Mouse (Mus musculus) small intestine, adult 2 months (tissue): ENCODE results near the gene Mdh2. TPM values are rescaled to one million over a fixed set of nuclear protein-coding genes. Genes with fewer than 3 reads are reported as not detected.
A peak's percentile ranks its signal among the peaks of the same experiment; 100 is the strongest.

Experiments used
- H3K27ac ChIP-seq: fragments of 200-500 bp; 2 replicates; pipeline ENCODE4 v1.5.1; 2012; ENCODE audit warnings: low read depth, low read length, control low read depth, inconsistent platforms; ENCODE audit not compliant: insufficient read depth
- H3K27me3 ChIP-seq: fragments of 200-500 bp; 2 replicates; pipeline ENCODE4 v1.6.1; 2012; ENCODE audit warnings: mild to moderate bottlenecking, moderate library complexity, low read length, inconsistent platforms; ENCODE audit not compliant: control insufficient read depth, insufficient read depth
- H3K36me3 ChIP-seq: fragments of 200-500 bp; 2 replicates; pipeline ENCODE4 v1.6.1; 2012; ENCODE audit warnings: mild to moderate bottlenecking, low read length, control low read depth, inconsistent platforms; ENCODE audit not compliant: control insufficient read depth, insufficient read depth
- H3K4me1 ChIP-seq: fragments of 200-500 bp; 2 replicates; pipeline ENCODE4 v1.6.1; 2012; ENCODE audit warnings: low read length, inconsistent platforms, mixed read lengths; ENCODE audit not compliant: control insufficient read depth, insufficient read depth, insufficient read length
- H3K4me3 ChIP-seq: fragments of 200-500 bp; 2 replicates; pipeline ENCODE4 v1.5.1; 2012; ENCODE audit warnings: low read depth, mild to moderate bottlenecking, control low read depth, inconsistent platforms, low read length, moderate library complexity
- CTCF ChIP-seq: fragments of 200-500 bp; IDR thresholded peaks from 2 replicates; pipeline ENCODE4 v1.5.1; 2012; ENCODE audit warnings: low read depth, mild to moderate bottlenecking, control low read depth, inconsistent platforms, low read length, moderate library complexity, mixed read lengths; ENCODE audit not compliant: insufficient replicate concordance, insufficient read length; ENCODE audit errors: extremely low read depth
- POLR2A ChIP-seq: fragments of 200-500 bp; IDR thresholded peaks from 2 replicates; pipeline ENCODE4 v1.6.1; 2012; ENCODE audit warnings: low read depth, mild to moderate bottlenecking, control low read depth, inconsistent platforms, low read length, moderate library complexity
- WGBS: fragments of 180-500 bp; shearing (Covaris S2); methylation state at CpG from one replicate; pipeline ENCODE4 v1.1.7; 2018; 5-methylcytosine and 5-hydroxymethylcytosine counted together
- polyA plus RNA-seq: library from polyadenylated mRNA; depleted of rRNA; stranded (reverse); fragments of >200 nt; gene quantifications from 2 replicates; pipeline ENCODE4 v1.2.3, GENCODE M21; 2012

The Mdh2 gene
- polyA plus RNA-seq, 1 experiment, result 2,398 TPM

- no peak for TF ChIP-seq CTCF
- TF ChIP-seq POLR2A, result no peak; the same call in none of the 2 replicates
- H3K4me3 ChIP-seq, result peak within 1 kb of the TSS; percentile 69
- peaks cover 15% of the 10 kb centered on the region; the same call in 1 of the 2 replicates for H3K4me1 ChIP-seq
- peak within 1 kb of the TSS; percentile 89 for H3K27ac ChIP-seq
- WGBS, result under 1% methylated on average over 60 of the region's 60 CpGs
- no peaks in the 10 kb centered on the region for H3K27me3 ChIP-seq
- H3K36me3 ChIP-seq, result peaks cover 23% of the 10 kb centered on the region
Measured at GRCm38 (mm10) chr5:135743741-135744609, 34.3 kb upstream of the Mdh2 start, which contains the start of gene Tmem120a. TSS of gene Tmem120a (minus strand) at chr5:135744448.

DNA sequence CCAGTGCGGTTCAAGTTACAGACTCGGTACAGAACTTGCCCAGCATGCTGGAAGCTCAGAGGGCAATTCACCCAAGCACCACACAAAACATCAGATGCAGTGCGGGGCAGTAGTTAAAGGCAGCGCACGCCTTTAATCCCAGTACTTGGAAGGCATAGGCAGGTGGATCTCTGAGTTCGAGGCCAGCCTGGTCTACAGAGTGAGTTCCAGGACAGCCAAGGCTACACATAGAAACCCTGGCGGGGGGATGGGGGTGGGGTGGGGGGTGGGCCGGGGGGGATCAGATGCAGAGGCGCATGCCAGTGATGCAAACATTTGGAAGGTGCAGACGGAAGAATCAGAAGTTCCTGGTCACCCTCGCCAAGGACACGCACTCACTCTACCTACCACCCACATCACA lies 33.5 kb upstream of the Mdh2 start:
- no peak for TF ChIP-seq CTCF
- no peak for TF ChIP-seq POLR2A
- H3K27ac ChIP-seq, result peak overlapping the region; percentile 57
- H3K4me1 ChIP-seq, result peaks cover 15% of the 10 kb centered on the region; the same call in 1 of the 2 replicates
- H3K4me3 ChIP-seq, result peak overlapping the region; percentile 69
- no peaks in the 10 kb centered on the region for H3K27me3 ChIP-seq
- 30% methylated on average over 12 of the region's 12 CpGs for WGBS
- peaks cover 19% of the 10 kb centered on the region for H3K36me3 ChIP-seq

DNA sequence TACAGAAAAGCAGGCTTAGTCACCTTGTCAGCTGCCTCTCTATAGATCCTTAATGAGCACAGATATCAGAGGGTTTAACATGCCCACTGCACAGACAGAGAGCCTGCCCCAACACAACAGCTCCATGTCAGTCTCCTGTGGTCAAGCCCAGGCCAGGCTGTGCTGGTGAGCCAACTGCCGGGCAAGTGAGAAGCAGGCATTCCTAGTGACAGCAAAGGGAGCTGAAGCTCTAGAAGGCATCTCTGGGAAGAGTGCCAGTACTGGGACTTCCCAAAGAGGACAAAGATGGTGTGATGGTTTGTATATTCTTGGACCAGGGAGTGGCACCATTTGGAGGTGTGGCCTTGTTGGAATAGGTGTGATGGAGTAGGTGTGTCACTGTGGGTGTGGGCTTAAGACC lies 27.2 kb upstream of the Mdh2 start:
- WGBS, result 73% methylated on average over 1 of the region's 1 CpGs
- TF ChIP-seq CTCF (no peak), POLR2A (no peak)
- H3K4me3 ChIP-seq, result no peak overlapping the region
- no peaks in the 10 kb centered on the region; the same call in 1 of the 2 replicates for H3K4me1 ChIP-seq
- H3K27ac ChIP-seq, result no peak overlapping the region
- no peaks in the 10 kb centered on the region for H3K36me3 ChIP-seq
- no peaks in the 10 kb centered on the region for H3K27me3 ChIP-seq

DNA sequence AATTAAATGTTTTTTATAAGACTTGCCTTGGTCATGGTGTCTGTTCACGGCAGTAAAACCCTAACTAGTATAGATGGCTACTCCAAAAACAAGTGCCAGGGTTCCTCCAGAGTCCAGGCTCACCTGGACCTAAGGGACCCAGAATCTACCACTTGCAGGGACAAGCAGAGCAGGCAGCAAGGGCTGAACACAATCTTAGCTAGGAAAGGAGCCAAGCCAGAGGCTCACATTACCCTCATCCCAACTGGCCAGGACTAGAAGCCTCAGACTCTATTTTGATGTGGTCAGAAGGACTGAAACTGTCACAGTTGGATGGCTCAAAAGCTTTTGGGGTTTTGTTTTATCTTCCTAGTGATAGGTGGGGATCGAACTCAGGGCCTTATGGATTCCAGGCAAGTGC lies 26.7 kb upstream of the Mdh2 start:
- TF ChIP-seq CTCF (no peak), POLR2A (no peak)
- H3K36me3 ChIP-seq, result no peaks in the 10 kb centered on the region
- no peaks in the 10 kb centered on the region; the same call in 1 of the 2 replicates for H3K4me1 ChIP-seq
- no peak overlapping the region for H3K27ac ChIP-seq
- WGBS, result 74% methylated on average over 2 of the region's 2 CpGs
- H3K27me3 ChIP-seq, result no peaks in the 10 kb centered on the region
- no peak overlapping the region for H3K4me3 ChIP-seq

GRCm38 (mm10) chr5:135761881-135762280 lies 16.4 kb upstream of the Mdh2 start:
- no peak for TF ChIP-seq CTCF
- TF ChIP-seq POLR2A, result no peak
- 49% methylated on average over 3 of the region's 3 CpGs for WGBS
- H3K4me3 ChIP-seq, result no peak overlapping the region
- no peak overlapping the region for H3K27ac ChIP-seq
- peaks cover 6% of the 10 kb centered on the region; the same call in 1 of the 2 replicates for H3K4me1 ChIP-seq
- no peaks in the 10 kb centered on the region for H3K36me3 ChIP-seq
- H3K27me3 ChIP-seq, result no peaks in the 10 kb centered on the region

- TF ChIP-seq POLR2A (no peak), CTCF (peak; percentile 98)
- Histone ChIP-seq H3K4me3 (no peak overlapping the region), H3K4me1 (peaks cover 3% of the 10 kb centered on the region; the same call in 1 of the 2 replicates), H3K36me3 (no peaks in the 10 kb centered on the region), H3K27ac (peak overlapping the region; percentile 57; the same call in 1 of the 2 replicates), H3K27me3 (no peaks in the 10 kb centered on the region)
- WGBS, result 5% methylated on average over 7 of the region's 7 CpGs
Measured at GRCm38 (mm10) chr5:135763526-135763925, 14.8 kb upstream of the Mdh2 start.

DNA sequence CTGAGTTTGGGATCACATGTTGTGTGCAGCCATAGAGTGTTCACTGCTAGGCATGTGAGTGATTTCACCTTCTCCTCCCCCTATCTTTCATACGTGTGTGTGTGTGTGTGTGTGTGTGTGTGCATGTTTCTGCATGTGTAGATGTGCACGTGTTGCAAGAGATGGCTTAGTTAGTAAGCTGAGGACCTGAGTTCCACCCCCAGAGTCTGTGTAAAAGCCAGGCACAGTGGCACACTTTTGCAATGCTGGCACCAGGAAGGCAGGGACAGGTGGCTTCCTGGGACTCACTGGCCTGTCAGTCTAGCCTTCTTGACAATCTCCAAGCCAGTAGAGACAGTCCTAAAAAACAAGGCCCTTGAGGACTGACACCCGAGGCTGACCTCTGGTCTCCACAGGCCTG lies 13.3 kb upstream of the Mdh2 start:
- no peaks in the 10 kb centered on the region for H3K36me3 ChIP-seq
- TF ChIP-seq POLR2A (no peak), CTCF (no peak)
- 61% methylated on average over 3 of the region's 3 CpGs for whole genome bisulfite sequencing
- H3K27ac ChIP-seq, result no peak overlapping the region
- H3K4me3 ChIP-seq, result no peak overlapping the region
- H3K27me3 ChIP-seq, result no peaks in the 10 kb centered on the region
- peaks cover 3% of the 10 kb centered on the region; the same call in 1 of the 2 replicates for H3K4me1 ChIP-seq
